Mouse (Mus musculus) forebrain, embryonic 11.5 days (tissue): ENCODE results near the gene Ldb2. TPM values are rescaled to one million over a fixed set of nuclear protein-coding genes. Genes with fewer than 3 reads are reported as not detected.

Experiments used
- ATAC-seq: fragments of 200-750 bp; cut with Nextera tagmentation; replicated peaks from 2 replicates; pipeline ENCODE4 v1.8.0; 2017; ENCODE audit warnings: moderate TSS enrichment; ENCODE audit not compliant: low FRiP score
- DNase-seq: peaks from one replicate; pipeline ENCODE4 v3.0.0-alpha.2; 2017; ENCODE audit warnings: low spot score
- H3K27ac ChIP-seq: fragments of 300-500 bp; sonication (generic); 2 replicates; pipeline ENCODE4 v1.5.1; 2014; ENCODE audit warnings: low read depth, low read length
- H3K27me3 ChIP-seq: fragments of 300-500 bp; sonication (generic); 2 replicates; pipeline ENCODE4 v1.6.1; 2014; ENCODE audit warnings: mild to moderate bottlenecking, low read length, mixed read lengths; ENCODE audit not compliant: control insufficient read depth, insufficient read depth
- H3K36me3 ChIP-seq: fragments of 300-500 bp; sonication (generic); 2 replicates; pipeline ENCODE4 v1.6.1; 2014; ENCODE audit warnings: mild to moderate bottlenecking, low read length, moderate library complexity, mixed read lengths; ENCODE audit not compliant: control insufficient read depth, insufficient read depth
- H3K4me1 ChIP-seq: fragments of 300-500 bp; sonication (generic); replicated peaks from 2 replicates; pipeline ENCODE4 v1.6.1; 2014; ENCODE audit warnings: low read length, mixed read lengths; ENCODE audit not compliant: control insufficient read depth, insufficient read depth
- H3K4me2 ChIP-seq: fragments of 300-500 bp; sonication (generic); 2 replicates; pipeline ENCODE4 v1.6.1; 2014; ENCODE audit warnings: low read depth, mild to moderate bottlenecking, low read length, moderate library complexity, mixed read lengths; ENCODE audit not compliant: severe bottlenecking
- H3K4me3 ChIP-seq: fragments of 300-500 bp; sonication (generic); 2 replicates; pipeline ENCODE4 v1.5.1; 2014; ENCODE audit warnings: low read depth, low read length
- H3K9ac ChIP-seq: fragments of 300-500 bp; sonication (generic); 2 replicates; pipeline ENCODE4 v1.6.1; 2014; ENCODE audit warnings: low read length
- H3K9me3 ChIP-seq: fragments of 300-500 bp; sonication (generic); 2 replicates; pipeline ENCODE4 v1.6.1; 2016; ENCODE audit warnings: low read length, mixed read lengths; ENCODE audit not compliant: control insufficient read depth
- WGBS: fragments of 180-500 bp; shearing (Covaris S2); extraction: QIAGEN DNeasy Blood & Tissue Kit; methylation state at CpG from one replicate; pipeline ENCODE4 v1.1.7; 2014; 5-methylcytosine and 5-hydroxymethylcytosine counted together
- polyA plus RNA-seq: library from polyadenylated mRNA; unstranded; fragments of >200 nt; fragmentation: Nextera tagmentation; extraction: Ambion mirVana; gene quantifications from 2 replicates; pipeline ENCODE4 v1.2.1, GENCODE M21; 2014

Gene Ldb2
- polyA plus RNA-seq, 1 experiment from 2014 or later = 17.9 TPM

- WGBS = 54% methylated on average over 4 of the region's 4 CpGs
- Histone ChIP-seq H3K4me2 (no peak overlapping the region), H3K27me3 (no peaks in the 10 kb centered on the region), H3K4me1 (peaks cover 7% of the 10 kb centered on the region; the same call in 1 of the 2 replicates), H3K36me3 (no peaks in the 10 kb centered on the region), H3K9ac (no peak overlapping the region), H3K27ac (no peak overlapping the region), H3K4me3 (no peak overlapping the region), H3K9me3 (no peaks in the 10 kb centered on the region)
- DNase-seq (no peak), ATAC-seq (no peak)
Measured at GRCm38 (mm10) chr5:44710132-44710871, 89.2 kb downstream of the Ldb2 start.

- Histone ChIP-seq H3K4me2 (no peak overlapping the region), H3K9ac (no peak overlapping the region), H3K27me3 (no peaks in the 10 kb centered on the region), H3K9me3 (no peaks in the 10 kb centered on the region), H3K36me3 (no peaks in the 10 kb centered on the region), H3K4me3 (no peak overlapping the region), H3K4me1 (peaks cover 4% of the 10 kb centered on the region; the same call in 1 of the 2 replicates), H3K27ac (no peak overlapping the region)
- whole genome bisulfite sequencing = 92% methylated on average over 2 of the region's 2 CpGs
- ATAC-seq (no peak), DNase-seq (no peak)
Measured at GRCm38 (mm10) chr5:44709276-44709675, 90.2 kb downstream of the Ldb2 start.

- H3K27ac ChIP-seq = no peak overlapping the region
- WGBS = 65% methylated on average over 3 of the region's 3 CpGs
- peaks cover 2% of the 10 kb centered on the region; the same call in 1 of the 2 replicates for H3K4me1 ChIP-seq
- H3K27me3 ChIP-seq = no peaks in the 10 kb centered on the region
- ATAC-seq (no peak), DNase-seq (no peak)
- no peak overlapping the region for H3K4me2 ChIP-seq
- H3K4me3 ChIP-seq = no peak overlapping the region
- H3K36me3 ChIP-seq = no peaks in the 10 kb centered on the region
- no peak overlapping the region for H3K9ac ChIP-seq
- no peaks in the 10 kb centered on the region for H3K9me3 ChIP-seq
Measured at GRCm38 (mm10) chr5:44707946-44708345, 91.5 kb downstream of the Ldb2 start.

GRCm38 (mm10) chr5:44706997-44707698 lies 92.3 kb downstream of the Ldb2 start:
- Histone ChIP-seq H3K9ac (no peak overlapping the region), H3K36me3 (no peaks in the 10 kb centered on the region), H3K27ac (no peak overlapping the region), H3K27me3 (no peaks in the 10 kb centered on the region), H3K4me2 (no peak overlapping the region), H3K9me3 (no peaks in the 10 kb centered on the region), H3K4me1 (no peaks in the 10 kb centered on the region; the same call in 1 of the 2 replicates), H3K4me3 (no peak overlapping the region)
- WGBS = 61% methylated on average over 6 of the region's 6 CpGs
- DNase-seq = no peak
- 0 out of 2 replicates have a peak, but pooled peaks have one; percentile 27 for ATAC-seq

- no peak overlapping the region for H3K4me3 ChIP-seq
- peak; percentile 84 for ATAC-seq
- no peak overlapping the region for H3K4me2 ChIP-seq
- no peak overlapping the region for H3K9ac ChIP-seq
- peak overlapping the region; percentile 3; the same call in 1 of the 2 replicates for H3K27ac ChIP-seq
- H3K36me3 ChIP-seq = no peaks in the 10 kb centered on the region
- 46% methylated on average over 3 of the region's 3 CpGs for WGBS
- no peaks in the 10 kb centered on the region for H3K9me3 ChIP-seq
- H3K4me1 ChIP-seq = peaks cover 7% of the 10 kb centered on the region
- DNase-seq = peak; percentile 67
- H3K27me3 ChIP-seq = no peaks in the 10 kb centered on the region
Measured at GRCm38 (mm10) chr5:44697993-44698392, 101.5 kb downstream of the Ldb2 start.

GRCm38 (mm10) chr5:44696548-44696947 lies 102.9 kb downstream of the Ldb2 start:
- Histone ChIP-seq H3K27me3 (no peaks in the 10 kb centered on the region), H3K9ac (no peak overlapping the region), H3K4me1 (peaks cover 7% of the 10 kb centered on the region), H3K36me3 (no peaks in the 10 kb centered on the region), H3K27ac (no peak overlapping the region), H3K4me3 (no peak overlapping the region), H3K9me3 (no peaks in the 10 kb centered on the region), H3K4me2 (no peak overlapping the region)
- ATAC-seq = peak; percentile 53; the same call in 1 of the 2 replicates
- 59% methylated on average over 7 of the region's 7 CpGs for WGBS
- DNase-seq = peak; percentile 58

GRCm38 (mm10) chr5:44693674-44694073 lies 105.8 kb downstream of the Ldb2 start:
- Histone ChIP-seq H3K4me1 (peaks cover 9% of the 10 kb centered on the region), H3K4me3 (no peak overlapping the region), H3K9ac (no peak overlapping the region), H3K4me2 (no peak overlapping the region), H3K9me3 (no peaks in the 10 kb centered on the region), H3K27ac (no peak overlapping the region), H3K36me3 (no peaks in the 10 kb centered on the region), H3K27me3 (no peaks in the 10 kb centered on the region)
- DNase-seq = no peak
- WGBS = 42% methylated on average over 5 of the region's 5 CpGs
- ATAC-seq = no peak

GRCm38 (mm10) chr5:44686344-44686743 lies 113.1 kb downstream of the Ldb2 start:
- Histone ChIP-seq H3K9me3 (no peaks in the 10 kb centered on the region), H3K9ac (no peak overlapping the region), H3K36me3 (no peaks in the 10 kb centered on the region), H3K27ac (no peak overlapping the region), H3K4me1 (0 out of 2 replicates have a peak, but pooled peaks cover 2% of the 10 kb centered on the region), H3K4me2 (no peak overlapping the region), H3K27me3 (no peaks in the 10 kb centered on the region), H3K4me3 (no peak overlapping the region)
- ATAC-seq (no peak), DNase-seq (no peak)
- WGBS = 87% methylated on average over 6 of the region's 6 CpGs
